Mouse (Mus musculus) kidney, adult 2 months (tissue): Measurements from ENCODE around the gene Oaz3. TPM values are rescaled to one million over a fixed set of nuclear protein-coding genes. Genes with fewer than 3 reads are reported as not detected.

ENCODE experiments used
- DNase-seq: peaks from one replicate; pipeline ENCODE4 v3.0.0; 2021
- H3K27ac ChIP-seq: fragments of 200-500 bp; 2 replicates; pipeline ENCODE4 v1.5.1; 2012; ENCODE audit warnings: low read depth, low read length, control low read depth, inconsistent platforms; ENCODE audit not compliant: insufficient read depth
- H3K27me3 ChIP-seq: fragments of 200-500 bp; replicated peaks from 2 replicates; pipeline ENCODE4 v1.6.1; 2012; ENCODE audit warnings: mild to moderate bottlenecking, moderate library complexity, low read length, inconsistent platforms; ENCODE audit not compliant: control insufficient read depth, insufficient read depth
- H3K36me3 ChIP-seq: fragments of 200-500 bp; 2 replicates; pipeline ENCODE4 v1.6.1; 2012; ENCODE audit warnings: mild to moderate bottlenecking, moderate library complexity, low read length, inconsistent platforms; ENCODE audit not compliant: control insufficient read depth, insufficient read depth
- H3K4me1 ChIP-seq: fragments of 200-500 bp; 2 replicates; pipeline ENCODE4 v1.6.1; 2011; ENCODE audit warnings: low read length; ENCODE audit not compliant: control insufficient read depth, insufficient read depth
- H3K4me3 ChIP-seq: fragments of 200-500 bp; 2 replicates; pipeline ENCODE4 v1.5.1; 2011; ENCODE audit warnings: mild to moderate bottlenecking, low read depth, low read length, control low read depth; ENCODE audit not compliant: insufficient read depth
- CTCF ChIP-seq: fragments of 200-500 bp; conservative IDR thresholded peaks from 2 replicates; pipeline ENCODE4 v1.5.1; 2011; ENCODE audit warnings: low read depth, mild to moderate bottlenecking, control low read depth, low read length, moderate library complexity, mixed read lengths; ENCODE audit not compliant: insufficient read depth, insufficient read length
- POLR2A ChIP-seq: fragments of 200-500 bp; IDR thresholded peaks from one replicate; pipeline ENCODE4 v1.6.1; 2011; ENCODE audit warnings: low read depth, low read length, control low read depth
- WGBS: fragments of 180-500 bp; shearing (Covaris S2); methylation state at CpG from one replicate; pipeline ENCODE4 v1.1.7; 2018; 5-methylcytosine and 5-hydroxymethylcytosine counted together
- polyA plus RNA-seq: library from polyadenylated mRNA; depleted of rRNA; stranded (reverse); fragments of >200 nt; gene quantifications from 2 replicates; pipeline ENCODE4 v1.2.3, GENCODE M21; 2012

Oaz3 gene
- polyA plus RNA-seq, 1 experiment, result 0.25 TPM

DNA sequence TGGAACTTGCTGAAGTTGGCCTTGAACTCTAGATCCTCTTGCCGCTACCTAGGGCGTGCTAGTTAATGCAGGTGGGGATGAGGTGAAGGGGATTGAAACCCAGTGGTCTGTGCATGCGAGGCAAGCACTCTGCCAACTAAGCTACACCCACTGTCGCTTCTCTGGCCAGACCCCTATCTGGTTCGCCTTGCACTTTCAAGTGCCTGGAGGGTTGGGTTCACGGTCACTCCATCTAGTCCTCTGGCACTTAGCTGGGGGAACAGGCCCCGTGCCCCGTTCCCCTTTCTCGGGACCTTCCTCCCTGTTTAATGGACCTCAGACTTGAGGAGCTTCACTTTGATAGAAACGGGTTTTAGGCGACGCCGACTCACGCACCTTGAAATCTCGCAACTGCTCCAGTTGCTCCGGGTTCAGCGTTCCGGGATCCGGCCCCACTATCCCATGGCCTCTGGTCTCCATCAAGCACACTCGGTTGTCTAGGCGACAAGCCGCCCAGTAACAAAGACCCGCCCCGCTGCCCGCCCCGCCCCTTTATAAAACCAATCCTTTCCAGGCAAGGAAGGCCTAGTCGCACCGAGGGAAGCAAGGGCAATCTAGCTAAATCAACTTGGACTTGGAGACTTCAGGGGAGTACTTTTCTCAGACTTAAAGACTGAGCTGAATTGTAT, 28.9 kb upstream of the Oaz3 start:
- WGBS, result 19% methylated on average over 28 of the region's 28 CpGs
- DNase-seq, result peak; percentile 32
- Histone ChIP-seq H3K4me3 (no peak overlapping the region), H3K27me3 (0 out of 2 replicates have a peak, but pooled peaks cover 1% of the 10 kb centered on the region), H3K36me3 (no peaks in the 10 kb centered on the region), H3K4me1 (no peaks in the 10 kb centered on the region), H3K27ac (no peak overlapping the region)
- no peak for TF ChIP-seq CTCF
- no peak for TF ChIP-seq POLR2A

DNA sequence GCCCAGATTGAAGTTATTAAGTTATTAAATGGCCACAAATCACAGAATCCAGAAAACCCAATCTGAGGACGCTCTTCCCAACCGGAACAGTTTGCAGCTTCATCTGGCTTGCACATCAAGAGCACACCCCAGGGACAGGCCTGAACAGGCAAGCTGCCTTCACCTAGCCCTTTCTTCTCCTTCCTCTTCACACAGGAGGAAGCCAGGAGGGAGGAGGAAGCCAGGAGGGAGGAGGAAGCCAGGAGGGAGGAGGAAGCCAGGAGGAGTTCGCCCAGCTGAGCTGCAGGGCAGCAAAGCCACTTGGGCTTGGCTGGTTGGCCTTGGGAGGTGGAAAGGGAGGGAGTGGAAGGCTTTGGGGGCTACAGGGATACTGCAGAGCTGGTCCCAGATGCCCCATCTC, 25.2 kb upstream of the Oaz3 start:
- WGBS, result 48% methylated on average over 3 of the region's 3 CpGs
- H3K4me3 ChIP-seq, result no peak overlapping the region
- no peaks in the 10 kb centered on the region for H3K36me3 ChIP-seq
- no peak for DNase-seq
- no peak overlapping the region for H3K27ac ChIP-seq
- H3K4me1 ChIP-seq, result no peaks in the 10 kb centered on the region
- 0 out of 2 replicates have a peak, but pooled peaks cover 1% of the 10 kb centered on the region for H3K27me3 ChIP-seq
- TF ChIP-seq CTCF (no peak), POLR2A (no peak)

DNA sequence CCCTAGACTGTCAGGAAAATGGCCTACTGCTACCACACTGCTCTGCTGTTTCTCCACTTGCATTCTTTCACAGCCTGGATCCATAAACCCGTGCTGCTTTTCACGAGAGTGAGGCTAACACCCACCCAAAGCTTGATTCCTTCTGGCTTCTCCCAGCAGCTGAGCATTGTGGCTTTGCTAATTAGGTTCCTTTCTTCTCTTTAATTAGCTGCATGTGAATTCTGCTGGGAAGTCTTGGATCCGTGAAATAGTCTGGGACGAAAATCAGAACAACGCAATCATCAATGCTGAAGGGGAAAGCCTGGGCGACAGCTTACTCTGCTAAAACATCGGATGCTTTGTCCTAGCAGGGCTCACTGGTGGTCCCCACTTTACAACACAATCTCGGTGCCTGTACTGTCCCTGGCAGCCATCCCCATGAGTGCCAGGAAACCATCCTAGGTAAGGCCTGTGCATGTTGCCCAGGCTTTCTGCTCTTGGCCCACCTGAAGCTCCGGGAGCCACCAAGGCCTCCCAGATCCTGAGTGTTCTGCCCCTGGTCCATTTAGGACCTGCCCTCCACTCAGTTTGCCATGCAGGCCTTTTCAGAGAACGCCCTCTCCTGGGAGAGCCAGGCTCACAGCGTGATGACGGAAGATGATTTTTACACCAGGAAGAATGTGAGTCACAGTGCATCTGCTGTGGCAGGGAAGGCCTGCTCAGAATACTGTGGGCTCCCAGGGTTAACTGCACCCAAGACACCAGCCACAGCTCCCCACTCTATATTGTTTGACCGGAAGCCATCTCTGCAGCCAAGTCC, 22.1 kb upstream of the Oaz3 start:
- H3K4me1 ChIP-seq, result no peaks in the 10 kb centered on the region
- WGBS, result 83% methylated on average over 13 of the region's 13 CpGs
- H3K4me3 ChIP-seq, result no peak overlapping the region
- H3K27ac ChIP-seq, result no peak overlapping the region
- H3K27me3 ChIP-seq, result no peaks in the 10 kb centered on the region
- DNase-seq, result no peak
- TF ChIP-seq POLR2A (no peak), CTCF (no peak)
- no peaks in the 10 kb centered on the region for H3K36me3 ChIP-seq

DNA sequence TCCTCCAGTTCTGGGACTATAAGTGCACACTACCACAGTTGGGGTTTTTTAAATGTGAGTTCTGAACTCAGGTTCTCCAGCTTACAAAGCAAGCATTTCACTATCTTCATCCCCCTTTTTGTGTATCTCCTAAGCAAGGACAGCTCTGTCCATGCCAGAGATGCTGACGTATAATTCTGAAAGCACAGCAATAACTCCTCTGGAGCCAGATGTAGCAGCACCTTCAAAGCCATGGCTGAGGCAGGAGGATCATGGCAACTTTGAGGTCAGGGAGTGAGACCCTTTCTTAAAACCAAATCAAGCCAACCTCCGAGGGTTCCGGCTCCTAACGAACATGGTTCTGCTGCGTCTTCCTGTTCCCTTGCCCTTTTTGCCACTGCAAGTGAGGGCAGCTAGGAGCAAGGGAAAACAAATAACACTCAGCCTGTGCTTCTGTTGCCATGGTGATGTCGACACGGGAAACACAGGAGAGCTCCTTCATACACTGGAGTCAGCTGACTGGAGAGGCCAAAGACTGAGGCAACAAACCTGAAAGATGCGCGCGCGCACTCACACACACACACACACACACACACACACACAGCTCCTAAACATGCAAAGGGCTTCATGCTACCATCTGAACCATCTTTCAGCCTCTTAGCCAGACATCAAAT, 20.3 kb upstream of the Oaz3 start:
- Histone ChIP-seq H3K27me3 (no peaks in the 10 kb centered on the region), H3K4me1 (no peaks in the 10 kb centered on the region), H3K36me3 (no peaks in the 10 kb centered on the region), H3K27ac (no peak overlapping the region), H3K4me3 (no peak overlapping the region)
- TF ChIP-seq CTCF (no peak), POLR2A (no peak)
- peak; percentile 10 for DNase-seq
- WGBS, result 54% methylated on average over 11 of the region's 11 CpGs

DNA sequence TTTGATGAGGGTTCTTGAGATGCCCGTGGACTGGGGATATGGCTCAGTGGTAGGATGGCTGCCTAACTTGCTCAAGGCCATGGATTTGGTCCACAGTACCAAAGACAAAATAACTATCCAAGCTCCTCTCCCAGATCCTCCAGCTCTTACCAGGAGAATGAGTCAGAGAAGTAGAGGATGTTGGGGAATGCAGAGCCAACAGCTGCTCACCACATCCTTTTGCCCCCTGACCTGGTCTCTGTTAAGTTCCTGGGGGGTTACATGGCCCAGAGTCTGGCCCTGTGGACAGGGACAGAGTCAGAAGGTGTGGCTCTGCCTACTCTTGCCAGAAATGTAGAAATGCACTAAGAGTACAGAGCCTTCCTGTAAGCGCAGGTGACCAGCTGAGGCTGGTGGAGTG, 16.1 kb upstream of the Oaz3 start:
- no peak for TF ChIP-seq CTCF
- no peak for TF ChIP-seq POLR2A
- H3K4me1 ChIP-seq, result no peaks in the 10 kb centered on the region
- no peak overlapping the region for H3K27ac ChIP-seq
- 78% methylated on average over 2 of the region's 2 CpGs for WGBS
- no peak overlapping the region for H3K4me3 ChIP-seq
- H3K27me3 ChIP-seq, result no peaks in the 10 kb centered on the region
- no peaks in the 10 kb centered on the region for H3K36me3 ChIP-seq
- no peak for DNase-seq

DNA sequence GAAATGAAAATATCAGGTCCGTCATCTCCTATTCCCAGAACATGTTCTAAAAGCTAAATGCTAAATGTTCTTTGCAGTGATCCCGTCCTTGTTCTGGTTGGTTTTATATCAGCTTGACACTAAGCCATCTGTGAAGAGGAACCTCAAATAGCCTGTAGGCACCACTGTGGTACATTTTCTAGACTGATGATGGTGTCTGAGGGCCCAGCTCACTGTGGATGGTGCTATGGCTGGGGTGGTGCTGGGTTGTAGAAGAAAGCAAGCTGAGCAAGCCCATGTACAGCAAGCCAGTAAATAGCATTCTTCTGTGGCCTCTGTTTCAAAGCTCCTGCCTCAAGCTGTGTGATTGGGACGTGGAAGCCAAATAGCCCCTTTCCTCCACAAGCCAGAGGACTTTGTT, 13.3 kb upstream of the Oaz3 start:
- no peak for DNase-seq
- Histone ChIP-seq H3K36me3 (no peaks in the 10 kb centered on the region), H3K27me3 (no peaks in the 10 kb centered on the region), H3K4me1 (no peaks in the 10 kb centered on the region), H3K4me3 (no peak overlapping the region), H3K27ac (no peak overlapping the region)
- TF ChIP-seq POLR2A (no peak), CTCF (no peak)
- 78% methylated on average over 3 of the region's 3 CpGs for WGBS

DNA sequence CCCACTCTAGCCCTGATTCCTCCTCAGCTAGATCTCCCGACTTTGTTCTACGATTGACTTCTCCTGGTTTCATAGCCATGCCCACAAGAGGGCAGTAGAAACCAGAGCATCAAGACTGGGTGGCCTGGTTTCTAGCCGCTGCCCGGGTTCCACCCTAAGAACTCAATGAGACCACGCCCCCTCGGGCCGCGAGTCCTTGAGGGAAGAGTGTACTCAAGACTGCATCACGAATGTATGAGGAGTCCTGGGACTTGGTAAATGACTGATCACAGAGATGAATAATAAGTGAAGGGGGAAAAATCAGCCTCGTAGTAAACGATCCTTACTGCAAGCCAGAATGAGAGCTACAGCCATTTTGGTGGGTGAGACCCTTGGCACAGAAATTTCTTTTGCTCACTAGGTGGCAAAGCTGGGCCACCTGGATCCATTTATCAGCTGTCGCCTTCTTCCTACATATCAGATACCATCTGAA, 12.8 kb upstream of the Oaz3 start:
- 3% methylated on average over 12 of the region's 12 CpGs for WGBS
- TF ChIP-seq CTCF (peak; percentile 82), POLR2A (no peak)
- Histone ChIP-seq H3K4me1 (no peaks in the 10 kb centered on the region), H3K27me3 (no peaks in the 10 kb centered on the region), H3K4me3 (no peak overlapping the region), H3K27ac (no peak overlapping the region), H3K36me3 (no peaks in the 10 kb centered on the region)
- DNase-seq, result peak; percentile 86
